ENCODE assay signal across 11 mouse cellular contexts in the genomic region with DNA sequence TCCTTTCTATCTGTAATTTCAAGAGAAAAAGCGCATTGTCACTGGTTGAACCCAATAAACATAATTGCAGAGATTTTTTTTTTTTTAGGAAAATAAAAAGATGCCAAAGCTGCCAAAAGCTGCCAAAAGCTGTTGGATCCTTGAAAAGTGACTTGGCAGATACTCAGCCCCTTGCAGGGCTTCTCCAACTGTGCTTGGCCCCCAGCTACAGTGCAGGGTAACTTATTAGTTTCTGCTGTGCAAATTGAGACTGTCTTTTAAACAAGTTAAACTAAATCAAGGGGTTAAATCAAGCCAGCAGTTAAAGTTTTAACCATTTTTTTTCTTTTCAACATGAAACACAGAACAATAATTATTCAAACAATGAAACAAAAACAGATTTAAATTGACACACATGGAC.
"Had no signal": no experiment of that assay in that cellular context is flagged by ENCODE, and none has a peak within 500 bp of the region (broad histone marks: within the 10 kb centered on the region; RNA-seq: fewer than 3 reads in every experiment).

No protein-coding gene starts in this region.

- H3K27ac ChIP-seq: left cerebral cortex, adult 2 months; liver, embryonic 13.5 days had no signal

- H3K4me3 ChIP-seq: left cerebral cortex, adult 2 months; liver, embryonic 13.5 days had no signal

- H3K36me3 ChIP-seq: liver, embryonic 13.5 days had no signal

- H3K4me1 ChIP-seq: liver, embryonic 13.5 days had no signal

- H3K27me3 ChIP-seq: liver, embryonic 13.5 days had no signal

- DNase-seq: kidney, postnatal 25 days; layer of hippocampus, postnatal 36 days; liver, embryonic 13.5 days; lung, adult 2 months; lung, postnatal 14 days; lung, postnatal 4 days; midbrain, embryonic 14.5 days; thymus, adult 18-20 months; thymus, postnatal 14 days; thymus, postnatal 4 days had no signal
